Mouse (Mus musculus) C2C12 (cell line): ENCODE measurements around the gene Fxyd7. TPM values are rescaled to one million over a fixed set of nuclear protein-coding genes. Genes with fewer than 3 reads are reported as not detected.

Source experiments
- H3K27me3 ChIP-seq: one replicate; pipeline ENCODE4 v1.6.1; 2011; ENCODE audit not compliant: control insufficient read depth, insufficient read depth, insufficient read length
- H3K36me3 ChIP-seq: one replicate; pipeline ENCODE4 v1.6.1; 2011; ENCODE audit not compliant: control insufficient read depth, insufficient read depth
- H3K4me3 ChIP-seq: one replicate; pipeline ENCODE4 v1.5.1; 2011; ENCODE audit warnings: mild to moderate bottlenecking, control low read depth; ENCODE audit not compliant: poor library complexity, insufficient read depth, severe bottlenecking
- H3K79me2 ChIP-seq: one replicate; pipeline ENCODE4 v1.6.1; 2011; ENCODE audit not compliant: control insufficient read depth, insufficient read depth
- H3K79me3 ChIP-seq: one replicate; pipeline ENCODE4 v1.6.1; 2011; ENCODE audit warnings: low read depth, control low read depth
- H3ac ChIP-seq: one replicate; pipeline ENCODE3; 2011; ENCODE audit warnings: low read depth; ENCODE audit not compliant: control insufficient read depth, insufficient read length
- CEBPB ChIP-seq: IDR thresholded peaks from one replicate; pipeline ENCODE4 v1.6.1; 2011; ENCODE audit warnings: low read depth, mild to moderate bottlenecking, control low read depth, moderate library complexity
- CTCF ChIP-seq: IDR thresholded peaks from one replicate; pipeline ENCODE4 v1.5.1; 2011; ENCODE audit not compliant: control insufficient read depth, insufficient read depth, insufficient read length
- FOSL1 ChIP-seq: IDR thresholded peaks from one replicate; pipeline ENCODE4 v1.8.0; 2011; ENCODE audit warnings: mild to moderate bottlenecking, low read length; ENCODE audit not compliant: poor library complexity, insufficient read depth, severe bottlenecking
- MAX ChIP-seq: IDR thresholded peaks from one replicate; pipeline ENCODE4 v1.6.1; 2011; ENCODE audit warnings: mild to moderate bottlenecking, control low read depth
- MYOD1 ChIP-seq: IDR thresholded peaks from one replicate; pipeline ENCODE4 v1.6.1; 2011; ENCODE audit warnings: low read depth; ENCODE audit not compliant: control insufficient read depth, insufficient read length
- MYOG ChIP-seq: IDR thresholded peaks from one replicate; pipeline ENCODE4 v1.6.1; 2011; ENCODE audit not compliant: control insufficient read depth, insufficient read length; ENCODE audit errors: extremely low read depth
- USF1 ChIP-seq: IDR thresholded peaks from one replicate; pipeline ENCODE4 v1.6.1; 2011; ENCODE audit warnings: low read depth, mild to moderate bottlenecking, control low read depth, moderate library complexity
- polyA plus RNA-seq: library from polyadenylated mRNA; unstranded; fragments of >200 nt; fragmentation: generic; extraction: Trizol; gene quantifications from one replicate; pipeline ENCODE4 v1.2.1, GENCODE M21; 2012; ENCODE audit warnings: missing spikeins

Gene Fxyd7
- polyA plus RNA-seq, 1 experiment = not detected

DNA sequence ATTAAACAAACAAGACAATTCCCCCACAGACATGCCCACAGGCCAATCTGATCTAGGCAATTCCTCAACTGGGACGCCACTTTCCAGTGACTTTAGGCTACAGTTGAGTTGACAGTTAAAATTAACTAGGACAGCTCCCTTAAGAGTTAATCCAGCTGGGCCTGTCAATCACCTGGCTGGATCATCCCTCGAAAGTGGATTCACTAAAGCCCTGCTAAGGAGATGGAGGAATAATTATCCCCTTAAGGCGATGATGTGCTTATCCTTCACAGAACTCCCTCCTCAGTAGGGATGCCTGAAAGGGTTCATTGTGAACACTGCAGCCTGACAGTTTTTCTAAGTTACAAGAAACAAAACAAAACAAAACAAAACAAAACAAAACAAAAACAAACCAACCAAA lies 29.3 kb upstream of the Fxyd7 start:
- Histone ChIP-seq H3K27me3 (peaks cover 9% of the 10 kb centered on the region), H3ac (no peak overlapping the region), H3K79me2 (no peaks in the 10 kb centered on the region), H3K79me3 (no peaks in the 10 kb centered on the region), H3K36me3 (no peaks in the 10 kb centered on the region), H3K4me3 (no peak overlapping the region)
- TF ChIP-seq CEBPB (no peak), CTCF (no peak), MYOD1 (no peak), USF1 (no peak), FOSL1 (no peak)

DNA sequence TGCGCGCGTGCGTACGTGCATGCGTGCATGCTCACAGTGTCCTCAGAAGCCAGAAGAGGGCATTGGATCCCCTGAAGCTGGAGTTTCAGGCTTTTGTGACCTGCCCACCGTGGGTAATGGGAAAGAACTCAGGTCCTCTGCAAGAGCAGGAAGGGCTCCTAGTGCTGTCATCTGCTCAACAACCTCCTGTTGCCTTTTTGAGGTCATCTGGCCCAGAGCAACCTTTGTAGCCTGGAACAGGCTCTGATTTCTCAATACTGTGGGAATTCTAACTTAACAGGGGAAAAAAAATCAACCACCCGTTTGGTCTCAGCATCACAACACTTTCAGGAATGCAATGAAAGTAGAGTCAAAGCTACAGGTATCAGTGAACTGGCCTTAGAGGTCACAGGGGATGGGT lies 28.4 kb upstream of the Fxyd7 start:
- no peak overlapping the region for H3K4me3 ChIP-seq
- H3K27me3 ChIP-seq = peaks cover 11% of the 10 kb centered on the region
- H3K79me3 ChIP-seq = no peaks in the 10 kb centered on the region
- no peak overlapping the region for H3ac ChIP-seq
- H3K79me2 ChIP-seq = no peaks in the 10 kb centered on the region
- H3K36me3 ChIP-seq = no peaks in the 10 kb centered on the region
- no peak for TF ChIP-seq MYOG
- TF ChIP-seq FOSL1 = no peak

DNA sequence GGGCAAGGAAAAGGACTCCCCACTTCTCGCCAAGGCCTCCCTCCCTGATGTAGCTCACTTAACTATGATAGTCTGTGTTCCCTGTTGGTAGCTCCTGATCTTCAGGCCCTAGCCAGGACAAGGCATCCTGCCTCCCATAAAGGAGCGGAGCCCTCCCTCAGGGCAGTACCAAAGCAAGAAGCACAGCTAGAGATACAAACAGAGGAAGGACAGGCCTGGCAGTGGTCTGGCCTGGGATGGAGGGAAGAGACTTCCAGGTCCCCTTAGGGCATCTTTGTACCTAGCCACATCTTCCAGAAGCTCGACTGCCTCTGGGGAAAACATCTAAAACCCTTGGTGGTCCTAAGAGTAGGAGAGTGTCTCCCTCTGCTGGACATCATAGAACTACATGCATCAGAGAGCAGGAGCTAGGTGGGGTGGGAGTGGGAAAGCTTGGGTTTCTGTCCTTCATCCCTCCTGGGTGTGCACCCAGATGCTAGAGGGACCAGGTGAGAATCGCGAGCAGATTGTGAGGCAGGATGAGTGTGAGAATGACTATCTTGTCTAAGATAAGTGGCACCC lies 26.7 kb upstream of the Fxyd7 start:
- no peaks in the 10 kb centered on the region for H3K79me3 ChIP-seq
- TF ChIP-seq FOSL1 = no peak
- TF ChIP-seq MAX = no peak
- TF ChIP-seq MYOD1 = no peak
- TF ChIP-seq USF1 = no peak
- no peak for TF ChIP-seq CTCF
- TF ChIP-seq CEBPB = no peak
- no peak for TF ChIP-seq MYOG
- peaks cover 11% of the 10 kb centered on the region for H3K27me3 ChIP-seq
- no peak overlapping the region for H3ac ChIP-seq
- no peaks in the 10 kb centered on the region for H3K36me3 ChIP-seq
- H3K4me3 ChIP-seq = no peak overlapping the region
- H3K79me2 ChIP-seq = no peaks in the 10 kb centered on the region

DNA sequence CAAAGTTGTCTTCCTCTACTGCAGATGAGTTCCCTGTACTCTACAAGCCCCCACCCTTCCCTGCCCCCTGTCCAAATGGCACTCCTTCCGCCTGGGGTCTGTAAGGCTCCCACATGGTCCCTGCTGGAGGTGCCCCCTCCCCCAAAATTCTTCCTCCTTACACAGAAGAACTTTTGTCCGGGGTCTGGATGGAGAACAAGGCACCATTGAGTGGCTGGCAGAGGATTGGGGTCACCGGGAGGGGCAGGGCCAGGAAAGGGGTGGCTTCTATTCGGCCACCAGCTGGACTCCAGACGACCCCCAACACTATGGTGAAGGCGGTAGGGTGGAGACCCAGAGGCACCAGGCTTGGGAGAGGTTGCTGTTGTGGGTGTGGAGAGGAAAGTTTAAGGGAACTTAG lies 26.2 kb upstream of the Fxyd7 start:
- H3K27me3 ChIP-seq = peaks cover 11% of the 10 kb centered on the region
- no peaks in the 10 kb centered on the region for H3K36me3 ChIP-seq
- H3K79me2 ChIP-seq = no peaks in the 10 kb centered on the region
- H3K4me3 ChIP-seq = no peak overlapping the region
- no peak for TF ChIP-seq CTCF
- TF ChIP-seq MYOG = no peak
- no peak for TF ChIP-seq USF1
- TF ChIP-seq MAX = no peak
- TF ChIP-seq FOSL1 = no peak
- TF ChIP-seq MYOD1 = no peak
- TF ChIP-seq CEBPB = no peak
- H3K79me3 ChIP-seq = no peaks in the 10 kb centered on the region
- no peak overlapping the region for H3ac ChIP-seq

DNA sequence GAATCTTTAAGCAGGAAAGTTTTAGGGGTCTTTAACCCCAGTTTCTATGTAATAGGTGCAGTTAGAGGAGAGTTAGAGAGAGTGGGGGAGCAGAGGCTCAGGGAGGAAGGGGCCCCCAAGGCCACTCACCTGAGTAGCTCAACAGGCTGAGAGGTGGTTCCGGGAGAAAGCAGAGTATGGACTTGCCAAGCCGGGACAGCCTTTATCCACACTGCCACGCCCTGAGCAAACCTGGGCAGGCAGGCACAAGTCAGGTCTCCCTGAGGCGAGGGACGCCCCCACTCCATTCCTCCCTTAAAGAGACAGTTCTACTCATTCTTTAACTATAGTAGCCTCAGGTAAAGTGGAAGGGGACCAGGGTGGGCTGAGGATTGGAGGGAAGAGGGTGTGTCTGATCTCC lies 25.2 kb upstream of the Fxyd7 start, which contains the start of gene Fxyd3:
Fxyd3 (minus strand) TSS at position 213 of the 400 bp plus-strand sequence.
- H3ac ChIP-seq = no peak within 1 kb of the TSS
- no peak within 1 kb of the TSS for H3K4me3 ChIP-seq
- no peak for TF ChIP-seq MAX
- no peak for TF ChIP-seq CEBPB
- H3K79me3 ChIP-seq = no peaks in the 10 kb centered on the region
- no peaks in the 10 kb centered on the region for H3K36me3 ChIP-seq
- H3K27me3 ChIP-seq = peaks cover 11% of the 10 kb centered on the region
- no peaks in the 10 kb centered on the region for H3K79me2 ChIP-seq

DNA sequence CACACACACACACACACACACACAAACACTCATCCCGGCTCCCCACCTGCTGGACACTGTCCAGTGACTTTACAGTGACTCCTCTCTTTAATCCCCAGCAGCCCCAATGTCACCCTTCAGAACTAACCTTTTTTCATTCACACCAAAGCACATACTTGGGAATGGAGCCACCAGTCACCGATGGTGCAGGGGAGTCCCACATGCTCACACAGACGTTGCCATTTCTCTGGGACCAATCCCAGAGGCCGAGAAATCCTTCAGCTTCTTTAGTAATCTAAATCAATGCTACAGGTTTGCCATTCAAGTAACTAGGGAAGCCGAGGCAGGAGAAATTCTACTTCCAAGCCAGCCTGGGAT lies 23.4 kb upstream of the Fxyd7 start:
- Histone ChIP-seq H3ac (no peak overlapping the region), H3K4me3 (no peak overlapping the region), H3K79me3 (no peaks in the 10 kb centered on the region), H3K79me2 (no peaks in the 10 kb centered on the region), H3K36me3 (no peaks in the 10 kb centered on the region), H3K27me3 (peaks cover 22% of the 10 kb centered on the region)
- TF ChIP-seq CEBPB (no peak), MAX (no peak), FOSL1 (no peak), MYOD1 (no peak), USF1 (no peak), CTCF (no peak), MYOG (no peak)
